Mouse (Mus musculus) gastrocnemius, adult 2 months (tissue): Measurements from ENCODE around the gene Fmo2. TPM values are rescaled to one million over a fixed set of nuclear protein-coding genes. Genes with fewer than 3 reads are reported as not detected.
A peak's percentile ranks its signal among the peaks of the same experiment; 100 is the strongest.

ENCODE experiments used
- DNase-seq: peaks from one replicate; pipeline ENCODE4 v3.0.0; 2022
- H3K27ac ChIP-seq: fragments of 200-600 bp; 2 replicates; pipeline ENCODE4 v1.8.1; 2022; ENCODE audit warnings: mild to moderate bottlenecking
- H3K4me3 ChIP-seq: fragments of 200-600 bp; 2 replicates; pipeline ENCODE4 v1.8.1; 2022; ENCODE audit warnings: mild to moderate bottlenecking, moderate library complexity
- CTCF ChIP-seq: fragments of 200-600 bp; IDR thresholded peaks from 2 replicates; pipeline ENCODE4 v1.8.1; 2022; ENCODE audit warnings: antibody characterized with exemption, mild to moderate bottlenecking, moderate library complexity
- intact Hi-C: fragments of 180-260 bp; cut with DNase I; formaldehyde crosslinking; loops from one replicate; pipeline ENCODE4 v1.15.1; 2025
- total RNA-seq, 2 experiments: library from RNA; stranded (reverse); gene quantifications; 2 replicates each; pipeline ENCODE4 v1.2.3; 2021

The Fmo2 gene
- total RNA-seq, 2 experiments from 2014 or later: 16.3 to 17.7 TPM

- peak overlapping the region; percentile 54; the same call in 1 of the 2 replicates for H3K27ac ChIP-seq
- peak; percentile 72 for DNase-seq
- no peak overlapping the region for H3K4me3 ChIP-seq
- TF ChIP-seq CTCF: peak; percentile 62
- intact Hi-C loops: no loop called here
Measured at GRCm38 (mm10) chr1:162879595-162880369, 18.7 kb downstream of the Fmo2 start.

- DNase-seq: no peak
- intact Hi-C loops: no loop called here
- H3K27ac ChIP-seq: no peak overlapping the region
- TF ChIP-seq CTCF: no peak
- H3K4me3 ChIP-seq: no peak overlapping the region
Measured at GRCm38 (mm10) chr1:162875091-162875490, 23.4 kb downstream of the Fmo2 start.

DNA sequence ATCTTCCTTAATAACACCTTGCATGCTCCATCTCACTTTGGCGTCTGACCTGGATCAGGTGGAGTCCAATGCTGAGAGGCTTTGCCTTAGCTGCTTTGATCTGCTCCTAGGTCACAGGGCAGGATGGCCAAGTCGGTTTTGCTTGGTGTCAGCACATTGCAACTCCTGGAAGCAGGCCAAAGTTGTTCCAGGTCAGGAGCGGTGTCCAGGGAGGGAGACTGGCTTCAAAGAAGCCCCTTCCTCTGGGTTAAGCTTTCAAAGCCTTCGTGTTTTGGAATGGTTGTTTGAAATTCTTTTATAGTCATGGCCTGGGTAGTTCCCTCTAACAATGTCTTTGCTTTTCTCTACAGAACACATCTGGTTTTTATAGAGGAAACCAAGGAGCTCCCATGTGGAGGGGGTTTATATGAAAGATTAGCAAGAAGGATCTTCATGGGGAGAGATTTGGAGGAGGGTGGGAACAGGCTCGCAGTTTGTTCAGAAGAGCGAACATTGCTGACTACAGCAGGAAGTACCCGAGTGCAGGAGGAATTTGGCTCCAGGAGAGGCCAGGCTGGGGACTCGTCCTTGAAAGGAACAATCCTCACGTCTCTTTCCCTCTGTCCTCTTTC lies 26.7 kb downstream of the Fmo2 start:
- peak overlapping the region; percentile 72 for H3K27ac ChIP-seq
- intact Hi-C loops: no loop called here
- H3K4me3 ChIP-seq: no peak overlapping the region
- TF ChIP-seq CTCF: no peak
- no peak for DNase-seq

DNA sequence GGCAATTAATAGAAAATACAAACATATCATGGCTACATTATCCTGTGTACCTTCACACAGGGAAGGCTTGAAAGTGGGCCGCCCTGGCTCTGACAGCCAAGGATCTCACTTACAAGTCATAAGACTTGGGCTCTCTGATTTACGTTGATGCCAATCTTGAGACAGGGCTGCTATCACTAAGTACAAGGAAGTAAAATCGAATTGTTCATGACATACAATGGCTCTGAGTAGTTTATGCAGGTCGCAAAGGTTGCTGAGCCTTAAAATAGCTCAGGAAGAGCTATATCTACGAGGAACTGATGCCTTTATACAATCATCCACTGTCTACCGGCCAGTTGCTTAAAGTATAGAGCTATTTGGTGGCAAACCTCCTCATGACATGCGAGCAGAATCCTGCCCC lies 27.5 kb downstream of the Fmo2 start:
- Histone ChIP-seq H3K4me3 (no peak overlapping the region), H3K27ac (no peak overlapping the region)
- TF ChIP-seq CTCF: no peak
- no peak for DNase-seq
- intact Hi-C loops: no loop called here

GRCm38 (mm10) chr1:162867396-162867795 lies 31.1 kb downstream of the Fmo2 start:
- Histone ChIP-seq H3K27ac (peak overlapping the region; percentile 82; the same call in 1 of the 2 replicates), H3K4me3 (no peak overlapping the region)
- no peak for TF ChIP-seq CTCF
- no peak for DNase-seq
- intact Hi-C loops: no loop called here

- H3K4me3 ChIP-seq: peak within 1 kb of the TSS; percentile 65
- DNase-seq: no peak
- intact Hi-C loops: no loop called here
- TF ChIP-seq CTCF: no peak
- peak within 1 kb of the TSS; percentile 82 for H3K27ac ChIP-seq
Measured at GRCm38 (mm10) chr1:162866280-162866681, 32.2 kb downstream of the Fmo2 start, which contains the start of gene Fmo1. Gene Fmo1, minus strand, starts transcription at chr1:162866610.

GRCm38 (mm10) chr1:162865493-162865830 lies 33.1 kb downstream of the Fmo2 start:
- DNase-seq: no peak
- TF ChIP-seq CTCF: no peak
- peak overlapping the region; percentile 65 for H3K4me3 ChIP-seq
- H3K27ac ChIP-seq: peak overlapping the region; percentile 82
- intact Hi-C loops: no loop called here

DNA sequence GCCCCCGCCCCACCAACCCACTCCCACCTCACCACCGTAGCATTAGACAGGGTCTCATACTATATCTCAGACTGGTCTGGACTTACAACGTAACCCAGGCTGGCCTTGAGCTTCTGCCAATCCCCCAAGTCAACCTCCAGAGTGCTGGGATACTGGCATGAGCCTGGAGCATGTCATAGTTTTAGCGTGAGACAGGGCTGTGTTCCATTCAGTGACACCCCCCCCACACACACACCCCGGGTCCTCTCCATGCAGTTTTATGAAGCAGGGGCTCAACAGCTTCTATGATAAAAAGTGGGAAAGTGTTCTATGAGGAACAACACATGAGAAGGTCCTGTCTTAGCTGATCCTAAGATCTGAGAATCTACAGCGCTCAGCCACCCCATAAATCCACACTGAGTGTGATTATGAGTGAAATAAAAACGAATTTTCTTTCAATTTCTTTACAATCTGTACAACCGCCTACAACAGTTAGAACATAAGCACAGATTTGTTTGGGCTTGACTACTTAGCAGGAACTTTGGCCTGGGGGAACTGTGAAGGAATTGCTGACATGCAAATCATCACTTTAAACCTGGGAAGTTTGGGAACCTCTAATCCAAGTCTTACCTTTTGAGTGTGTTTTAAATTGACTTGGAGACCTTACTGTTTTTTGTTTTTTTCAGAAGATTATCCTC lies 33.6 kb downstream of the Fmo2 start:
- Histone ChIP-seq H3K4me3 (peak overlapping the region; percentile 65), H3K27ac (peak overlapping the region; percentile 82)
- no peak for TF ChIP-seq CTCF
- intact Hi-C loops: no loop called here
- DNase-seq: no peak

DNA sequence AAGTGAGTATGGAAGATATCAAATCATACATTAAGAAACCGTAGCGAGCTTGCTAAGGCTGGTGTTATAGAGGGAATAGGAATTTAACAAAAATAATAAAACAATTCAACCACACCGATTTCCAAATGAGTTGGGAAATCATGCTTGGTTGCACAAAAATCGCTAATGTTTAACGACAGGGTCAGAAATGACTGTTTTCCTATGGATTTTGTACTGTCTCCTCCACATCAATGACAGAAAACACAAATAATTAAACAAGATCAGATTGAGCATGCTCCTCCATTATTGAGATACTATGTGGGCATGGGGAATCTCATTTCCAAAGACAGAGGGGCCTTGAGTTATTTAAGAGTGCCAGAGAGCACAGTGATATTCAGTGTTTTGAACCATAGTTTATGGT lies 34.2 kb downstream of the Fmo2 start:
- Histone ChIP-seq H3K27ac (no peak overlapping the region), H3K4me3 (peak overlapping the region; percentile 65)
- DNase-seq: no peak
- intact Hi-C loops: no loop called here
- no peak for TF ChIP-seq CTCF

DNA sequence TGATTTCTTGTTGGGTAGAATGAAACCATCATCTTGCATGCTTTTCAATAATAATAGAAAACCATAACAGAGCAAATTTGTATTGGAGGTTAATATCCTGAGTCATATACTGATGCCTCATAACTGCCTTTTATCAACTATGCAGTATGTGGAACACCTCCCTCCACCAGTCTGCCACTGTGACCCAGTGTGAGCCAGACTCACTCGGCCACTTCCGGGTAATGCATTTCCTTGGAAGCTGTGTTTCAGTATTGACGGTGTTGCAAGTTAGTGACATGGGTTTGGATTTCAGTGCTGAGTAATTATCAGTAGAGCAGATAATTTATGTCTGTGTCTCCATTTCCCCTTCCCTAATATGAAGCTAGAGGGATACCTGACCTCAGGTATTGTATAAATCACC lies 34.9 kb downstream of the Fmo2 start:
- intact Hi-C loops: no loop called here
- Histone ChIP-seq H3K4me3 (peak overlapping the region; percentile 65), H3K27ac (no peak overlapping the region)
- no peak for DNase-seq
- no peak for TF ChIP-seq CTCF

GRCm38 (mm10) chr1:162862328-162862727 lies 36.2 kb downstream of the Fmo2 start:
- DNase-seq: no peak
- Histone ChIP-seq H3K4me3 (peak overlapping the region; percentile 65), H3K27ac (peak overlapping the region; percentile 43; the same call in 1 of the 2 replicates)
- no peak for TF ChIP-seq CTCF
- intact Hi-C loops: no loop called here

DNA sequence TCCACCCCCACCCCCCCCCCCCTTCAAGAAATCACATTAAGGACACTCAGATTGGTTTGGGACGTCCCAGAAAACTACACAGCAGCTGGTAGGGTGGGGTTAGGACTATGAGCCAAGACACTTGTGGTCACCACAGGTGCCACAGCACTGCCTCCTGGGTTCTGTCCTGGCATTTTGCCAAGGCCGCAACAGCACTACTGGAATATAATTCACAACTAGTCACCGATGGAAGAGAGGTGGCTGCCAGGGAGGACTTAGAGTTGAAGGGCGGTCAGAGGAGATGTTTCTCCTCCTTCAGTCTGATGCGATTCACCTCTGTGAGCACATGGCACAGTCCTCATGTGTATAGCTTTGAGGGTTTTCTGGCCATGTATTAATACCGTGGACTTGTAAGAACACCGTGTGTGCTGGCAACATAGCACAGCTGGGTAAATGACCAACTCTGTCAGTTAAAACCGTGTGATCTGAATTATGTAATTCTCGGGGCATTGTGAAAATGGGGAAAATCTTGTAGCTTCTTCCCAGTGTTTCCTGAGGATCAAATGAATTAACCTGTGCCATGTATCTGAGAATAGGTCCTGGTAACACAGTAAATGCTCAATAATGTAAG lies 38.4 kb downstream of the Fmo2 start:
- no peak for TF ChIP-seq CTCF
- intact Hi-C loops: no loop called here
- Histone ChIP-seq H3K4me3 (peak overlapping the region; percentile 78), H3K27ac (peak overlapping the region; percentile 43; the same call in 1 of the 2 replicates)
- no peak for DNase-seq

DNA sequence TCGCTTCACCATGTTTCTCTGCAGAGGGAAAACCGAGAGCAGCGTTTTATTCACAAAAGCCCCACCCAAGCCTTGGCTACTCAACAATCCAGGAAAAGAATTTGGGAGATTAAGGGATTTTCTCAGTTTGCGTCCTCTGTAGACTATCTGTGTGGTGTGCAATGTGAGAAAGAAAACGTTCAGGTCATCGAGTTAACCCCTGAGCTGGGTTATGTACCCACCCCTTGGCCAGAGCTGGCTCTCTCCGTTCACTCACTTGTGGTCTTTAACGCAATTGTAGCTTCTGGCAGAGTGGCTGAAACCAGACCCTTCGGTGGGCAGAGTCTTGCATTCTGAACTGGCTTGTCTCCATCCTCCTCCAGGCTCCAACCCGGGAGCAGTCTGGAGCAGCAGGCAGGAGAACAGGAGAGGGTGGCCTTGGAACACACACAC lies 39.0 kb downstream of the Fmo2 start:
- Histone ChIP-seq H3K4me3 (peak overlapping the region; percentile 78), H3K27ac (peak overlapping the region; percentile 81)
- intact Hi-C loops: no loop called here
- DNase-seq: no peak
- TF ChIP-seq CTCF: no peak
